Mouse (Mus musculus) liver (tissue): ENCODE data around the gene Faf1.

ENCODE experiments used
- DNase-seq: peaks from one replicate; pipeline ENCODE4 v3.0.0-alpha.2; 2020; ENCODE audit warnings: mixed read lengths

The Faf1 gene

GRCm38 (mm10) chr4:109792331-109792730 is 115.9 kb downstream of the Faf1 start:
- no peak for DNase-seq

- DNase-seq: no peak
Measured at GRCm38 (mm10) chr4:109793072-109793471, 116.7 kb downstream of the Faf1 start.

GRCm38 (mm10) chr4:109797511-109798182 is 121.3 kb downstream of the Faf1 start:
- no peak for DNase-seq

GRCm38 (mm10) chr4:109806408-109806807 is 130.0 kb downstream of the Faf1 start:
- DNase-seq: no peak

- DNase-seq: no peak
Measured at GRCm38 (mm10) chr4:109815161-109815560, 138.8 kb downstream of the Faf1 start.

GRCm38 (mm10) chr4:109815592-109815991 is 139.2 kb downstream of the Faf1 start:
- DNase-seq: no peak

- DNase-seq: no peak
Measured at GRCm38 (mm10) chr4:109819455-109819854, 143.1 kb downstream of the Faf1 start.

GRCm38 (mm10) chr4:109829800-109830199 is 153.4 kb downstream of the Faf1 start:
- DNase-seq: no peak

GRCm38 (mm10) chr4:109857851-109858250 is 181.5 kb downstream of the Faf1 start:
- DNase-seq: no peak

- DNase-seq: no peak
Measured at GRCm38 (mm10) chr4:109858571-109859392, 182.4 kb downstream of the Faf1 start.

GRCm38 (mm10) chr4:109859401-109859800 is 183.0 kb downstream of the Faf1 start:
- no peak for DNase-seq

- DNase-seq: no peak
Measured at GRCm38 (mm10) chr4:109860256-109860655, 183.9 kb downstream of the Faf1 start.

GRCm38 (mm10) chr4:109862271-109862670 is 185.9 kb downstream of the Faf1 start:
- DNase-seq: no peak

- DNase-seq: no peak
Measured at GRCm38 (mm10) chr4:109863021-109863420, 186.6 kb downstream of the Faf1 start.

- DNase-seq: no peak
Measured at GRCm38 (mm10) chr4:109868897-109869484, 192.6 kb downstream of the Faf1 start.

- no peak for DNase-seq
Measured at GRCm38 (mm10) chr4:109884333-109884732, 207.9 kb downstream of the Faf1 start.

- no peak for DNase-seq
Measured at GRCm38 (mm10) chr4:109887856-109888357, 211.5 kb downstream of the Faf1 start.

GRCm38 (mm10) chr4:109897810-109898566 is 221.6 kb downstream of the Faf1 start:
- no peak for DNase-seq

GRCm38 (mm10) chr4:109901076-109901475 is 224.7 kb downstream of the Faf1 start:
- DNase-seq: no peak

- DNase-seq: no peak
Measured at GRCm38 (mm10) chr4:109904487-109904886, 228.1 kb downstream of the Faf1 start.

GRCm38 (mm10) chr4:109929058-109929457 is 252.7 kb downstream of the Faf1 start:
- DNase-seq: no peak

GRCm38 (mm10) chr4:109930445-109930844 is 254.1 kb downstream of the Faf1 start:
- peak; percentile 7 for DNase-seq

GRCm38 (mm10) chr4:109930935-109931334 is 254.5 kb downstream of the Faf1 start:
- DNase-seq: no peak
